8 mouse cellular contexts compared by ENCODE assay signal in the genomic region with DNA sequence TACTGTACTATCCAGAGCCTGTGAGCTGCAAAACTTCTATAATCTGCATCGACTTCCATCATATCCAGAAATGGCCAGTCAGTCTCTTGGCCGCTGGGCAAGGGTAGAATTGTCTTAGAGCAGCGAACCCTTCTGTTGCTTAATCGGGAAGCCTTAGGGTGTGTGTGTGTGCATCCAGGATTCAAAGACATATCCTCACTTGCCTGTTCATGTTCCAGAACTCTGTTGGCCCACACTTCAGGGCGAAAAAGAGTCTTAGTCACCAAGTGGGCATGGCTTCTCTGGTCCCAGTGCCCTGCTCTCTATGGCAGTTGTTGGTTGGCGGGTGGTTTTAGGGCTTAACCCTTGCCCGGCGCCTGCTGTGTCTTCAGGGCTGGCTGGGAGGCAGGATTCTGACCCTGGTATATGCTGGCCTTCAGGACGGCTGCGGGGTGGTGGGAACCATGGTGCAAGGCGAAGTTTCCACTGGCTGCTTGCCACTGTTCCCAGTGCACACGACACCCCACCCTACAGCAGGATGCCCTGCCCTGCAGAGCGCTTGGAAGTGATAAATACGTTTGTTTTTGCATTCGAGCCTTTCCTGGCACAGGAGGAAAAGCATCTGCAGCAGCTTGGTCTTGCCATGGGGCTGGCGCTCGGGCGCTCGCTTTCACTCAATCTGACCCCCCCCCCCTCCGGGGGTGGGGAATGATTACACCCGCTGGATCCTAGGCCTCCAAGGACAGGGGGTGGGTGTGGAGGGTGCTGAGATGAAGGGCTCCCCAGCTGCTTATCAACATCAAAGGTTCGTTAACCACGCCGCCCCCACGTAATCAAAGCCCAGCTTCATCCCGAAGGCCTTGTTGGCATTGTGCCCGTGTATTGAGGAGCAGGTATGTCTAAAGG. TPM values are rescaled to one million over a fixed set of nuclear protein-coding genes. Genes with fewer than 3 reads are reported as not detected.
DNase-seq lines count a peak whose midpoint lies in the region; ATAC-seq lines count a peak whose summit lies in the region.
"Had no signal": no experiment of that assay in that cellular context is flagged by ENCODE, and none has a peak within 500 bp of the region (broad histone marks: within the 10 kb centered on the region; RNA-seq: fewer than 3 reads in every experiment).

No protein-coding gene starts in this region.

- peak overlapping the region; percentile 35 for H3K4me2 ChIP-seq in intestine, embryonic 14.5 days (ENCODE audit: low read length)

- DNase-seq in NIH3T3 (ENCODE audit: low read depth), result peak; percentile 24
- DNase-seq in adrenal gland, adult 8-10 months, result peak; percentile 58
- DNase-seq in gastrocnemius, postnatal 10 days, result peak; percentile 37
- DNase-seq in intestine, embryonic 14.5 days (ENCODE audit: low spot score), result peak; percentile 58
- peak; percentile 88 for DNase-seq in lung, postnatal 10 days
- DNase-seq in left cerebral cortex, postnatal 14 days (ENCODE audit: low spot score in 2 of 2), result no peak

- peak; percentile 87 for ATAC-seq in intestine, embryonic 14.5 days (replicated peaks; ENCODE audit: low FRiP score, low TSS enrichment, low read depth)
- ATAC-seq in CD4-positive, CD25-positive, alpha-beta regulatory T cell, adult 4 months, result no peak

- no peak overlapping the region for H3K27ac ChIP-seq in intestine, embryonic 14.5 days (ENCODE audit: low read depth)
- H3K27ac ChIP-seq: macrophage had no signal

- H3K36me3 ChIP-seq in intestine, embryonic 14.5 days (ENCODE audit: control insufficient read depth, insufficient read depth, low read length), result no peaks in the 10 kb centered on the region

- H3K4me1 ChIP-seq in intestine, embryonic 14.5 days (replicated peaks; ENCODE audit: control insufficient read depth, insufficient read depth, low read length), result peaks cover 5% of the 10 kb centered on the region; the same call in 1 of the 2 replicates

- no peak overlapping the region for H3K9ac ChIP-seq in intestine, embryonic 14.5 days (ENCODE audit: low read length)

- H3K4me3 ChIP-seq in intestine, embryonic 14.5 days (ENCODE audit: low read depth, low read length), result no peak overlapping the region

- 54% methylated on average over 27 of the region's 27 CpGs for WGBS in intestine, embryonic 14.5 days

- H3K27me3 ChIP-seq in intestine, embryonic 14.5 days (replicated peaks; ENCODE audit: control insufficient read depth, insufficient read depth, low read length), result no peaks in the 10 kb centered on the region

- intact Hi-C loops in left cerebral cortex, postnatal 14 days (cut with DNase I), result no loop called here

- H3K9me3 ChIP-seq in intestine, embryonic 14.5 days (ENCODE audit: control insufficient read depth, low read length), result 0 out of 2 replicates have a peak, but pooled peaks cover 4% of the 10 kb centered on the region

RNA-seq across cellular contexts. Expression of gene Itga6, which starts 54.9 kb away (rescaled TPM):
- total RNA-seq in adrenal gland, adult 8-10 months (2022), result 100 to 1,000 TPM; 103 to 167 (median 141) TPM
- 10 to 100 TPM; 46.4 to 50.3 TPM for total RNA-seq in gastrocnemius, postnatal 10 days (2021)
- polyA plus RNA-seq in intestine, embryonic 14.5 days (2014; fragmentation: Nextera tagmentation; extraction: Ambion mirVana), result 56.2 and 62.1 TPM in 2 replicates
- 10 to 100 TPM; 49.6 to 77.1 TPM for polyA plus RNA-seq in CD4-positive, CD25-positive, alpha-beta regulatory T cell, adult 4 months (2017; shearing (Covaris generic))
- 10 to 100 TPM; 27.1 to 29.7 TPM for total RNA-seq in left cerebral cortex, postnatal 14 days (2021)

Comparison
In these comparisons a context has a peak if more than half of its experiments do, and no peak if none do; other contexts are left out.
1. DNase-seq: peak in NIH3T3 (single experiment), adrenal gland, adult 8-10 months (single experiment), gastrocnemius, postnatal 10 days (single experiment), intestine, embryonic 14.5 days (single experiment) and lung, postnatal 10 days (single experiment); none in left cerebral cortex, postnatal 14 days (0 of 2).